Mouse (Mus musculus) brown adipose tissue, adult 24 weeks (tissue): ENCODE results near the gene Mtf2. TPM values are rescaled to one million over a fixed set of nuclear protein-coding genes. Genes with fewer than 3 reads are reported as not detected.
"Not testable (repeated sequence)": the region's sequence is repeated elsewhere in the genome, so short reads cannot be mapped to it uniquely, and the experiment has no call there.

Experiments
- H3K27ac ChIP-seq: fragments of 200-500 bp; replicated peaks from 2 replicates; pipeline ENCODE4 v1.5.1; 2012; ENCODE audit warnings: low read depth, mild to moderate bottlenecking, low read length
- H3K4me1 ChIP-seq: fragments of 200-500 bp; 2 replicates; pipeline ENCODE4 v1.6.1; 2012; ENCODE audit warnings: low read length, mixed read lengths; ENCODE audit not compliant: control insufficient read depth, insufficient read depth, insufficient read length
- H3K4me3 ChIP-seq: fragments of 200-500 bp; 2 replicates; pipeline ENCODE4 v1.5.1; 2012; ENCODE audit warnings: low read depth, mild to moderate bottlenecking, low read length, moderate library complexity; ENCODE audit not compliant: insufficient read depth
- polyA plus RNA-seq: library from polyadenylated mRNA; stranded (reverse); fragments of >200 nt; gene quantifications from 2 replicates; pipeline ENCODE4 v1.2.4, GENCODE M21; 2012; ENCODE audit not compliant: missing spikeins, insufficient read depth, insufficient read length

The Mtf2 gene
- 5.9 and 8.9 TPM in 2 replicates for polyA plus RNA-seq

DNA sequence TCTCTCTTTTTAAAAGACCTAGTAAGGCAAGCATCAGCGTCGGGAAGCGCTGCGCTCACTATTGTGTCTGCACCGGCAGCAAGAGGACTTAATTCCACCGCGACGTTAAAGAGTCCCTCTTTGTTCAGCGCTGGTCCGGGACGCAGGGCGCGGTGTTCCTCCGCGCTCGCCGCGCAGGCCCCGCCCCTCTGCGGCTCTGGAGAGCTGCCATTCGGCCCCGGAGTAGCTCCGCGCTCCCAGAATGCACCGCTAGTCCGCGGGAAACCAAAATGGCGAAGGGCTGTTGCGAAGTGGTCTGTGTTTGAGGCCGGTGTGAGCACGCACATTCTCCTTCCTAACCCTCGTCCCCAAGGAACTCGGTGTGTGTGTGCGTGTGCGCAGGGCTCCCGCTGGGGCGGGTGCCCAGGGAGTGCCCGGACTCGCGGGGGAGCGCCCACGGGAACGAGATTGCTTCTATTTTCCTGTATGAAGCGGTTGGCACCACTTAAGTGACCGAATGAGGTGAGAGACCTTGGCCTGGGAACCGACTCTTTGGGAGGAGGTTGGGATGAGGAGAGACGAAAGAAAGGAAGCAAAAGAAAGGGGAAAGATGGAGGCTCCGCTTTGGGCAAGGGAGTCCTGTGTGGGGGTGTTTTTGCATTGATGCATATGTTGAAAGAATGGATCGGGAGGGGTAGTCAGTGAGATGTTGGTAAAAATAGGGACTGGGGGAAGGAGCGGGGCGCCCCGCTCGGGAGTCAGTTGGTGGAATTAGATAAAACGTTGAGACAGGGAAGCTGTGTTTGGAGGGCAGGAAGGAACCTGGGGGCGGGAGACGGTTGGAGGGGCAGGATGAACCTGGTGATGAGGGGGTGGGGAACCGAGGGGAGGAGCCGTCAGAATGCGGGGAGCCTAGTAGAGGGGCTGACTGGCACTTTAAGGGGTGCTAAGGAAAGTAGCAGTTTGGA, at the start of gene Mtf2:
Mtf2 (plus strand) TSS at position 210 of the 947 bp plus-strand sequence.
- H3K27ac ChIP-seq = peak within 1 kb of the TSS; percentile 67
- H3K4me3 ChIP-seq = peak within 1 kb of the TSS; percentile 98
- no peaks in the 10 kb centered on the region; the same call in 1 of the 2 replicates for H3K4me1 ChIP-seq

DNA sequence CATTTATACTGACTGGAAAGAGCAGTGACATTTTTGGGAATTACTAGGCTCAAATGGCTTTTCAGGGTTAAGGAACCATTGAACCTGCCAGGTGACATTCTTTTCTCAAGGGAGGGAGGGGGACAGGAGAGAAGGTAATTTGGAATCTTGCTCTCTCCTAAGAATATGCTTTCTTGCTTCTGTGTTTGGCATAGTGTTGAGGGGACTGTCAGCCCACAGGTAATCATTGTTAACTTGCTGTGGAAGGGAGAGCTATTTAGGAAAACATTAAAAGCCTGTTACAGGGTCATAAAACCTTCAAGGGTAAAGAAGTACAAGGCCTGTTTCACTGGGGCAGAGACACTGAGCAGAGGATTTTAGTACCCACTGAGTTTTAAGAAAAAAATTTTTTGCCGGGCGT, 48.2 kb upstream of the Mtf2 start:
- Histone ChIP-seq H3K27ac (no peak overlapping the region), H3K4me3 (no peak overlapping the region)

DNA sequence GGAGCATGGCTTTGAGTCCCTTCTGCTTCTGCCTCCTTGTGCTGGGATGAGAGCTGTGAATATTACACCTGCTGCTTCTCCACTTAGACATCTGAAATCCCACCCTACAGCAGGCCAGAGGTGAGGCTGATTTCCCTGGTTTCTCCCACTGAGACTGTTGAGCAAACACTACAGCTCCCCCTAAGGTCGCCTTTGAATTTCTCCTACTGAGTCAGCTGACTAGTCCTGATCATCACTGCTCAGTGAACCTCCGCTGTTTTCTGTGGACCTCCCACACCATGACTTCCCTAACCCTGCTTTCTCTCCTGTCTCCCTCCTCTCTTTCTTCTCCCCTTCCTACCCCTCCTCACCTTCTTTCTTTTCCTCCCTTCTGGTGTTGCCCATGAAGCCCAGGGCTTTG, 46.1 kb upstream of the Mtf2 start:
- Histone ChIP-seq H3K4me1 (peaks cover 5% of the 10 kb centered on the region), H3K27ac (no peak overlapping the region), H3K4me3 (no peak overlapping the region)

More for the DNA sequence above, 48.2 kb upstream of the Mtf2 start:
- H3K4me1 ChIP-seq = peaks cover 5% of the 10 kb centered on the region

DNA sequence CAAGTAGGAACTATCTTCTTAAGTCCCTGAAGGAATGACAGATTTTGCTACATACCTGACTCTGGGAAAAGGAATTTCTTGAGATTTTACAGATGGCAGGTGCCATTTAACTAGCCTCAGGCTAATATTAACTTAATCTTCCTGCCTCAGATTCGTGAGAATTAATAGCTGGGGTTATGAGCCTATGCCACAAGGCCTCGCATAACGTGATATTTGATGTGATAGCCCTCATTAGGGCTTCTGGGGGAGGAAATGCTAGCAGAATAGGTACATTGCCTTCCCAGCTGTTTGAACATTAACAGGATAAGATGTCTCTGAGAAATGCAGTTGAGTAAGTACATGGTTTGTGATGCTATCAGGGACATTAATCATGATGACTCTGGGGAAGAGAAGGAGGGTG, 44.1 kb upstream of the Mtf2 start:
- Histone ChIP-seq H3K4me3 (no peak overlapping the region), H3K27ac (no peak overlapping the region), H3K4me1 (no peaks in the 10 kb centered on the region)

DNA sequence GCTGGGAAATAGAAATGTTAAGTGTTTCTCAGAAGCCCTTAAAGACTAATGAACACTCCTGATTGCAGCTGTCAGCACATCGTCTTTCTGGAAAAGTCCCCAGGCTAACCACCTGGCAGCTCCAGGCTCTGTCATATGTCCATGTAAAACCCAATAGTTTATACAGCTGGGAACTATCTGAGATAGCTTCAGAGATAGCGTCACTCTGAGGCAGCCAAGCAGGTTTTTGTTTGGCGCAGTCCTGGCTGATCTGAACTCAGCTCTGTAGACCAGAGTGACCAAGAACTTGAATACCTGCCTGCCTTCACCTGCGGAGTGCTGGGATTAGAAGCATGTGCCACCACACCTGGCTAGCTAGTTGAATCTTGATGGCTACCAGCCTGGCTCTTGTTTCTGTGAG, 37.2 kb upstream of the Mtf2 start:
- H3K4me3 ChIP-seq = no peak overlapping the region
- H3K4me1 ChIP-seq = no peaks in the 10 kb centered on the region
- H3K27ac ChIP-seq = no peak overlapping the region

DNA sequence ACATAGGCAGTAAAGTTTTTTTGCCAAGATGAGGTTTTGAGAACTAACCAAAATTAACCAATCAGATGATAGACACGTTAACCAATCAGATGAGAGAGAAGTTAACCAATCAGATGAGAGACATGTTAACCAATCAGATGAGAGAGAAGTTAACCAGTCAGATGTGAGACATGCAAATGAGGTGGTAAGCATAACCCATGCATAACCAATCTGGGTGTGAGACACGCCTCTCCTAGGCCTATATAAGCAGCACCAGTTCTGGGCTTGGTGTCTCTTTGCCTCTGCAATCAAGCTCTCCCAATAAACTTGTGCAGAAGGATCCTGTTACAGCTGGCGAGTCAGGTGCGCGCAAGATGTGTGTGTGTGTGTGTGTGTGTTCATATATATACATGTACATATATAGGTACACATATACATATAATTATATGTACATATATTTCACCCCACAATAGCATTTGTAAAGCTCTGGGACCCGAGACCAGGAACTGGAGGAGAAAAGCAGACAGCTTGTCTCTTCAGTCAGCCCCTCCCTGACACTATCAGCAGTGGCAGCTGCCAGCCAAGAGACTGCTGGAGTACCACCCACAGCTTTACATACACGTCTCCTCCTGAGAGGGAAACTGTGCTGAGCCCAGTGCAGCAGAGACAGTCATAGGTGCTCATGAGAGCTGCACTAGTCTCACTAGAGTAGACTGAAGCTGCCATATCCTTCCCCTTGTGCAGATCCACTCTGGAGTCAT, 36.5 kb upstream of the Mtf2 start:
- not testable (repeated sequence) for H3K4me3 ChIP-seq, H3K4me1 ChIP-seq, H3K27ac ChIP-seq

DNA sequence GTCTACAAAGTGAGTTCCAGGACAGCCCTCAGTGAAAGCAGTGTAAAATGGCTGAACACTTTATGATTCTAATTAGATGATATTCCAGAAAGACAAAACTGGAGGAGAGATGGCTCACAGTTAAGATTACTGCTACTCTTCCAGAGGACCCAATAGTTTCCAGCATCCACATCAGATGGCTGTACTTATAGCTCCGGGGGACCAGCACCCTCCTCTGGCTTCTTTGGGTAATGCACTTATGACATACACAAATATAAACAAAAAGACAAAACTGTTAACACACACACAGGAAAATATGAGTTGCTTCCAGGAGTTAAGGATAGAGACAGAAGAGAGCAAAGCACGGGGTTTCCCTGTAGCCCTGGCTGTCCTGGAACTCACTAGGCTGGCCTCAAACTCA, 35.5 kb upstream of the Mtf2 start:
- no peaks in the 10 kb centered on the region for H3K4me1 ChIP-seq
- H3K27ac ChIP-seq = no peak overlapping the region
- H3K4me3 ChIP-seq = no peak overlapping the region

DNA sequence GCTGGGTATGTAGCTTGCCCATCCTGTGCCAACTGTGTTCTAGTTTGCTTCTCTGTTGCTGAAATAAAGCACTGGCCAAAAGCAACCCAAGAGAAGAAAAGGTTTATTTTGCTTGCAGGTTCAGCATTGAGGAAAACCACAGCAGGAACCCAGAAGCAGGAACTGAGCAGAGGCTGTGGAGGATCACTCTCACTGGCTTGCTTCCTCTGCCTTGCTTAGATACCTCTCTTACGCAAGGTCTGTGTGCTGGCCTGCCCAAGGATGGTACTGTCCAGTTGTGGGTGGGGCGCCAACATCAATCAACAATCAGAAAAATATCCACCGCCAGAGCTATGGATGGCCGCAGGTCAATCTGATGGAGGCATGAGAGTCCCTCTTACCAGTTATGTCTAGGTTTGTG, 34.2 kb upstream of the Mtf2 start:
- Histone ChIP-seq H3K4me1 (no peaks in the 10 kb centered on the region), H3K4me3 (no peak overlapping the region), H3K27ac (no peak overlapping the region)

DNA sequence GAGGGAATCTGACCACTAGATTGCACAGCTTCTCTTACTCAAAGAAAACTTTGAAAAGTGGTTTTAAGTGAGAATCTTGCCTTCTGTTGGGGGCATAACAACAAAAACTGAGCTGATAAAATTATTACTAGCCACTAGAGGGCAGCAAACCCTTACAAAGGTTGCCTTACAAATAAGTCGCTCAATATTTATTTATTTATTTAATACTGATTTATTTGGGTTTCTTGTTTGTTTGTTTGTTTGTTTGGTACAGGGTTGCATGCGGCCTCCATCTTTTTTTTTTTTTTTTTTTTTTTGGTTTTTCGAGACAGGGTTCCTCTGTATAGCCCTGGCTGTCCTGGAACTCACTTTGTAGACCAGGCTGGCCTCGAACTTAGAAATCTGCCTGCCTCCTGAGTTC, 31.3 kb upstream of the Mtf2 start:
- Histone ChIP-seq H3K27ac (no peak overlapping the region), H3K4me3 (no peak overlapping the region), H3K4me1 (no peaks in the 10 kb centered on the region)

DNA sequence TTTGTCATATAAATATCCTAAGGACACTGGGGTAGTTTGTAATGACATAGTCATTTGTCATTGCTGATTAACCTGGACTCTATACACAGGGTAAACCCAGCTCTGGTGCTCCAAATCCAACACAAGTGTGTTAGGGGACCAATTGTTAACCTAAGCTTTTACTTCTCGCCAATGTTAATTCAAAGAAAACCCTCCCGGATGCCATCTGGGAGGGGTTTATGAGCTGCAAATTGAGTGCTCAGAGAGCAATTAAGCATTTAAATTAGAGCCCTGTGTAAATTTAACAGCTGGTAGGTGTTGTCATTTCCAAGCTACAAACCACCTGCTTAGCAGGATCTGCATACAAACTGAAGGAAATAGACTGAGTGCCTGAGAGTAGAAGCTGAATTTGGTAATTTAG, 30.0 kb upstream of the Mtf2 start:
- Histone ChIP-seq H3K4me1 (no peaks in the 10 kb centered on the region), H3K27ac (no peak overlapping the region), H3K4me3 (no peak overlapping the region)

DNA sequence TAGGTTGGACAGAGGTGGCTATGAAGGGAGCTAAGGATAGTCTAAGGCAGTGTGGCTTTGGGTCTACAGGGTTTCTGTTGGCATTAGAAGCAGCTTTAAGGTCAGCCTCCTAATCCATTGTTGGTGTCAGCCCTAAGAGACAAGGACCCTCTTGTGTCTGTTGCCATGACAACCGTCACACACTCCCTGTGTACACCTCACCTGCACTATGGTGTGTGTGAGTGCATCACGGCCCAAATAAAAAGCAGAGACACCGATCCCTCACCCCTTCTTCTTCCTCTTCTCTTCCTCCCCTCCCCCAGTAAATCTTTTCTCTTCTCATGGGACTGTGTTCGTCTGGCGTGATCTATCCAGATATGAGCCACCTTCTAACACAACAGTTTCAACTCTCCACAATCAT, 23.4 kb upstream of the Mtf2 start:
- H3K4me1 ChIP-seq = no peaks in the 10 kb centered on the region
- no peak overlapping the region for H3K4me3 ChIP-seq
- H3K27ac ChIP-seq = no peak overlapping the region

DNA sequence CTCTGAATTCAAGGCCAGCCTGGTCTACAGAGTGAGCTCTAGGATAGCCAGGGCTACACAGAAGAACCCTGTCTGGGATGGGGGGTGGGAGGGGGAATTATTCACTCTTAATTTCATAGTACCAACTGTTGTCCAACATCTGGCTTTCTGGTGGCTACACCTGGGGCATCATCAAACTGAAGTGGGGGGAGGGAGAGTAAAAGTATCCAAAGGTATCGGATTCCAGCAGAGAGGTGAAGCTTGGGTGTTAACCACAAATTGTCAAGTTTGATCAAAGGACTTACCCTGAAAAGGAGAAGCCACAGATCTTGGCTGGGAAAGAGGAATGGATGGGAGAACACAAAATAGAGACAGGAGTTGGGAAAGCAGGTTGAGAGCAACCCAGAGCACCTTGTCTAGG, 21.6 kb upstream of the Mtf2 start:
- Histone ChIP-seq H3K27ac (no peak overlapping the region), H3K4me1 (no peaks in the 10 kb centered on the region), H3K4me3 (no peak overlapping the region)

DNA sequence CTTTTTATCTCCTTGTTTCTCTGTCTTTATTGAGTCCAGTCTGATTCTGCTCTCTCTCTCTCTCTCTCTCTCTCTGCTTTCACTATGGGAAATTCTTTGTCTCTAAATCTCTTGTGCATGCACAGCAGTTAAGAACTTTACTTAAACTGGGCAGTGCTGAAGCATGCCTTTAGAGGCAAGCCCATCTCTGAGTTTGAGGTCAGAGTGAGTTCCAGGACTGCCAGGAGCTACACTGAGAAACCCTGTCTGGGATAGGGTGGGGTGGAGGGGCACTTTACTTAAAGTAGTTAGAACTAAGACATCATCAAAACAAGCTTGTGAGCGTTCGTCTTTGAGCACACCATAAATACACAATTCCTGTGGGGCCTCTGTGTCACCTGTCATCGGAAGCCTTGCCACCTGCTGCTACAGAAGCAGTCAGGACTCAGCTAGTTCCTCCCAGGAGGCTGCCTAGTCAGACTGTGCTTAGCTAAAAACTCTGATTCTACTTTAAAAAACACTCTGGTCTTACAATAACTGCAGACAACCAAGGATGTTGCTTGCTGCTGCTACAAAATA, 15.7 kb upstream of the Mtf2 start:
- no peaks in the 10 kb centered on the region for H3K4me1 ChIP-seq
- no peak overlapping the region for H3K27ac ChIP-seq
- H3K4me3 ChIP-seq = no peak overlapping the region

DNA sequence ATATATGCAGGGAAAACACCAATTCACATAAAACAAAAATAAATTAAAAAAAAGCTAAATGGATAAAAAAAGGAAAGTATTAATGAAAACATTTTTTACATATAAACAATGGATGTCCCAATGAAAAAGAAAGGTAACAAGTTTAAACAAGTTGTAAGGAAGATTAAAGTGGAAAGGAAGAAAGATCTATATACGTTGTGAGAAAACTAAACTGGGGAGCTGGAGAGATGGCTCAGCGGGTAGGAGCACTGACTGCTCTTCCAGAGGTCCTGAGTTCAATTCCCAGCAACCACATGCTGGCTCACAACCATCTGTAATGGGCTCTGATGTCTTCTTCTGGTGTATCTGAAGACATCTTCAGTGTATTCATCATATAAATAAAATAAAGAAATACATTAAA, 14.4 kb upstream of the Mtf2 start:
- no peak overlapping the region for H3K27ac ChIP-seq
- no peak overlapping the region for H3K4me3 ChIP-seq
- no peaks in the 10 kb centered on the region for H3K4me1 ChIP-seq

DNA sequence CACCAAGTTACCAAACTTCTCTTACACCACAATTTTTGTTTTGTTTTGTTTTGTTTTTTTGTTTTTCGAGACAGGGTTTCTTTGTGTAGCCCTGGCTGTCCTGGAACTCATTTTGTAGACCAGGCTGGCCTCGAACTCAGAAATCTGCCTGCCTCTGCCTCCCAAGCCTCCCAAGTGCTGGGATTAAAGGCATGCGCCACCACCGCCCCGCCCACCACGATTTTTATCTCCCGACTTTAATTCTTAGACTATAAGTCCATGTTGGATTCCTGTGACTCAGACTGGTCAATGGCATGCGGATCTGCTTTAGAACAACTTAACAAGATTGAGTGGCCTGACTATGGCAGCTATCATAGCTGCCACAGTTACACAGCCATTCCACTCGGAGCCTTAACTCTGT, 13.7 kb upstream of the Mtf2 start:
- not testable (repeated sequence) for H3K4me3 ChIP-seq, H3K27ac ChIP-seq, H3K4me1 ChIP-seq
